Mouse (Mus musculus) embryonic stem cell, embryonic (primary cell): ENCODE measurements around the gene Tada2a.

Source experiments
- CTCF ChIA-PET, 4 experiments: fragments of 300-600 bp in 2 of 4; fragments of 350-600 bp in 2 of 4; sonication (Branson Sonifier 250); formaldehyde crosslinking; loops; one replicate each; lab custom pipeline; 2022; ENCODE audit warnings: inconsistent platforms in 2 of 4; lab: Charles Lee
- POLR2A ChIA-PET, 4 experiments: fragments of 300-600 bp in 2 of 4; fragments of 350-600 bp in 2 of 4; sonication (Branson Sonifier 250); formaldehyde crosslinking; loops; one replicate each; lab custom pipeline; 2022; ENCODE audit warnings: antibody characterized with exemption in 4 of 4, inconsistent platforms in 1 of 4; lab: Charles Lee

Gene Tada2a

GRCm38 (mm10) chr11:84127977-84128376 lies 1.4 kb downstream of the Tada2a start:
- CTCF ChIA-PET = interaction anchor here in 3 of 4 experiments (0.5 to 1.8 kb wide), 14 partner anchors 9 to 749 kb away, joined by 3 to 6 read pairs (median 3); no protein-coding TSS in a partner anchor

GRCm38 (mm10) chr11:84121051-84121956 lies 8.1 kb downstream of the Tada2a start:
- CTCF ChIA-PET = interaction anchor here in 1 of 4 experiments (0.6 kb wide), 1 partner anchor 723 kb away, joined by 3 read pairs; no protein-coding TSS in a partner anchor
- POLR2A ChIA-PET = interaction anchor here in 3 of 4 experiments (0.8 to 8.7 kb wide), 14 partner anchors 8 to 697 kb away, joined by 3 to 55 read pairs (median 3); no protein-coding TSS in a partner anchor

More at GRCm38 (mm10) chr11:84127977-84128376, 1.4 kb downstream of the Tada2a start:
- POLR2A ChIA-PET = interaction anchor here (0.6 to 8.7 kb wide), 21 partner anchors 9 to 849 kb away, joined by 3 to 55 read pairs (median 4); partner anchors contain the start of genes Ddx52 (in 1 of the 4) and Dusp14 (in 1 of the 4)

GRCm38 (mm10) chr11:84117431-84117830 lies 12.0 kb downstream of the Tada2a start:
- ChIA-PET CTCF (no interaction called here), POLR2A (interaction anchor here in 2 of 4 experiments (0.7 to 1.7 kb wide), 10 partner anchors 8 to 28 kb away, joined by 3 to 6 read pairs (median 4); no protein-coding TSS in a partner anchor)

GRCm38 (mm10) chr11:84116221-84116620 lies 13.2 kb downstream of the Tada2a start:
- CTCF ChIA-PET = no interaction called here
- POLR2A ChIA-PET = interaction anchor here in 1 of 4 experiments (0.6 to 0.8 kb wide), 2 partner anchors 11 to 361 kb away, joined by 3 to 4 read pairs; no protein-coding TSS in a partner anchor

GRCm38 (mm10) chr11:84115646-84116045 lies 13.8 kb downstream of the Tada2a start:
- POLR2A ChIA-PET = interaction anchor here in 2 of 4 experiments (0.8 to 3.9 kb wide), 2 partner anchors 10 to 360 kb away, joined by 4 to 55 read pairs; partner anchors contain the start of genes Acaca (in 1 of the 2) and Tada2a (in 1 of the 2)
- CTCF ChIA-PET = no interaction called here

GRCm38 (mm10) chr11:84113623-84114022 lies 15.8 kb downstream of the Tada2a start:
- ChIA-PET CTCF (interaction anchor here in 2 of 4 experiments (0.6 to 1.0 kb wide), 4 partner anchors 9 to 66 kb away, joined by 3 to 7 read pairs (median 3); no protein-coding TSS in a partner anchor), POLR2A (interaction anchor here in 3 of 4 experiments (0.6 to 3.9 kb wide), 12 partner anchors 8 to 540 kb away, joined by 3 to 55 read pairs (median 3); partner anchors contain the start of genes Acaca (in 1 of the 3), Synrg (in 1 of the 3) and Tada2a (in 1 of the 3))

GRCm38 (mm10) chr11:84107137-84107536 lies 22.3 kb downstream of the Tada2a start:
- ChIA-PET CTCF (interaction anchor here in 2 of 4 experiments (0.5 to 0.8 kb wide), 2 partner anchors 21 to 1592 kb away, joined by 4 read pairs; no protein-coding TSS in a partner anchor), POLR2A (interaction anchor here in 2 of 4 experiments (0.6 to 2.4 kb wide), 6 partner anchors 9 to 34 kb away, joined by 3 to 7 read pairs (median 3); no protein-coding TSS in a partner anchor)

- CTCF ChIA-PET = no interaction called here
- POLR2A ChIA-PET = interaction anchor here in 1 of 4 experiments (1.0 to 3.2 kb wide), 5 partner anchors 9 to 20 kb away, joined by 3 to 12 read pairs (median 4); no protein-coding TSS in a partner anchor
Observed at GRCm38 (mm10) chr11:84104036-84104435, 25.4 kb downstream of the Tada2a start.

- CTCF ChIA-PET = no interaction called here
- POLR2A ChIA-PET = interaction anchor here in 2 of 4 experiments (0.6 to 3.2 kb wide), 9 partner anchors 8 to 120 kb away, joined by 3 to 12 read pairs (median 3); no protein-coding TSS in a partner anchor
Observed at GRCm38 (mm10) chr11:84101182-84101581, 28.2 kb downstream of the Tada2a start.

- CTCF ChIA-PET = no interaction called here
Observed at GRCm38 (mm10) chr11:84097251-84097998, 32.0 kb downstream of the Tada2a start.

GRCm38 (mm10) chr11:84095084-84095483 lies 34.3 kb downstream of the Tada2a start:
- CTCF ChIA-PET = no interaction called here
- POLR2A ChIA-PET = interaction anchor here in 1 of 4 experiments (2.9 to 3.2 kb wide), 2 partner anchors 12 to 16 kb away, joined by 10 to 18 read pairs; no protein-coding TSS in a partner anchor

More at GRCm38 (mm10) chr11:84097251-84097998, 32.0 kb downstream of the Tada2a start:
- POLR2A ChIA-PET = interaction anchor here in 3 of 4 experiments (0.8 to 2.6 kb wide), 10 partner anchors 9 to 32 kb away, joined by 3 to 13 read pairs (median 3); partner anchors contain the start of genes Acaca (in 1 of the 3) and Tada2a (in 1 of the 3)

GRCm38 (mm10) chr11:84090572-84090971 lies 38.8 kb downstream of the Tada2a start:
- ChIA-PET POLR2A (no interaction called here), CTCF (no interaction called here)

- ChIA-PET CTCF (no interaction called here), POLR2A (interaction anchor here in 3 of 4 experiments (0.7 to 4.2 kb wide), 13 partner anchors 8 to 140 kb away, joined by 3 to 18 read pairs (median 3); partner anchors contain the start of genes Ddx52 (in 1 of the 3) and Dusp14 (in 1 of the 3))
Observed at GRCm38 (mm10) chr11:84081901-84082300, 47.5 kb downstream of the Tada2a start.

GRCm38 (mm10) chr11:84080327-84080726 lies 49.1 kb downstream of the Tada2a start:
- POLR2A ChIA-PET = interaction anchor here in 1 of 4 experiments (0.9 to 2.7 kb wide), 2 partner anchors 14 to 81 kb away, joined by 3 to 10 read pairs; no protein-coding TSS in a partner anchor
- CTCF ChIA-PET = interaction anchor here in 1 of 4 experiments (0.9 kb wide), 1 partner anchor 60 kb away, joined by 4 read pairs; no protein-coding TSS in a partner anchor

GRCm38 (mm10) chr11:84079887-84080286 lies 49.5 kb downstream of the Tada2a start:
- ChIA-PET CTCF (interaction anchor here in 1 of 4 experiments (0.9 kb wide), 1 partner anchor 61 kb away, joined by 4 read pairs; no protein-coding TSS in a partner anchor), POLR2A (interaction anchor here in 1 of 4 experiments (0.9 to 2.7 kb wide), 5 partner anchors 10 to 80 kb away, joined by 3 to 10 read pairs (median 6); partner anchors contain the start of gene Dusp14)

GRCm38 (mm10) chr11:84079361-84079760 lies 50.0 kb downstream of the Tada2a start:
- CTCF ChIA-PET = no interaction called here

GRCm38 (mm10) chr11:84078601-84079000 lies 50.8 kb downstream of the Tada2a start:
- CTCF ChIA-PET = interaction anchor here in 1 of 4 experiments (0.7 kb wide), 1 partner anchor 13 kb away, joined by 3 read pairs; no protein-coding TSS in a partner anchor
- POLR2A ChIA-PET = interaction anchor here in 3 of 4 experiments (0.6 to 2.7 kb wide), 10 partner anchors 9 to 23 kb away, joined by 3 to 10 read pairs (median 5); partner anchors contain the start of gene Dusp14 (in 2 of the 3)

More at GRCm38 (mm10) chr11:84079361-84079760, 50.0 kb downstream of the Tada2a start:
- POLR2A ChIA-PET = interaction anchor here in 1 of 4 experiments (0.9 to 2.7 kb wide), 7 partner anchors 9 to 80 kb away, joined by 3 to 10 read pairs (median 6); partner anchors contain the start of gene Dusp14
